Comparison of ENCODE assay signal across 24 mouse cellular contexts in genomic region chr13:92446872-92447271, GRCm38 (mm10). TPM values are rescaled to one million over a fixed set of nuclear protein-coding genes. Genes with fewer than 3 reads are reported as not detected.
DNase-seq lines count a peak whose midpoint lies in the region; ATAC-seq and TF ChIP-seq lines count a peak whose summit lies in the region.
"Had no signal": no experiment of that assay in that cellular context is flagged by ENCODE, and none has a peak within 500 bp of the region (broad histone marks: within the 10 kb centered on the region; RNA-seq: fewer than 3 reads in every experiment).

No protein-coding gene starts in this region.

- no peak overlapping the region for H3K9ac ChIP-seq in heart, embryonic 11.5 days (ENCODE audit: low read depth, low read length)
- H3K9ac ChIP-seq in stomach, postnatal 0 days (ENCODE audit: low read length): no peak overlapping the region

- no peak for TF ChIP-seq EP300 in stomach, postnatal 0 days (optimal IDR thresholded peaks at IDR 0.05)

- H3K4me1 ChIP-seq in heart, embryonic 10.5 days: no peaks in the 10 kb centered on the region
- H3K4me1 ChIP-seq in heart, embryonic 11.5 days (ENCODE audit: control insufficient read depth, insufficient read depth, low read length): no peaks in the 10 kb centered on the region
- no peaks in the 10 kb centered on the region for H3K4me1 ChIP-seq in stomach, postnatal 0 days (replicated peaks; ENCODE audit: control insufficient read depth, insufficient read depth)

- intact Hi-C loops in heart, postnatal 14 days (cut with DNase I): no loop called here

- no peaks in the 10 kb centered on the region for H3K36me3 ChIP-seq in heart, embryonic 10.5 days
- H3K36me3 ChIP-seq in heart, embryonic 11.5 days (ENCODE audit: control insufficient read depth, insufficient read depth, low read length): no peaks in the 10 kb centered on the region
- no peaks in the 10 kb centered on the region for H3K36me3 ChIP-seq in stomach, postnatal 0 days (ENCODE audit: control insufficient read depth, insufficient read depth, low read length)
- H3K36me3 ChIP-seq: G1E had no signal

- H3K4me3 ChIP-seq in heart, embryonic 10.5 days: no peak overlapping the region
- H3K4me3 ChIP-seq in heart, embryonic 11.5 days (ENCODE audit: low read depth, low read length): no peak overlapping the region
- H3K4me3 ChIP-seq in stomach, postnatal 0 days (ENCODE audit: low read depth, low read length): no peak overlapping the region

- H3K4me2 ChIP-seq in heart, embryonic 11.5 days: no peak overlapping the region
- no peak overlapping the region for H3K4me2 ChIP-seq in stomach, postnatal 0 days (replicated peaks; ENCODE audit: low read depth)

- DNase-seq in heart, adult 11 months: peak; percentile 80
- no peak for DNase-seq in heart, postnatal 14 days
- DNase-seq in heart, embryonic 10.5 days (ENCODE audit: low spot score): peak; percentile 57
- DNase-seq in testis, postnatal 10 days (ENCODE audit: low spot score): peak; percentile 17
- no peak for DNase-seq in testis, postnatal 14 days (ENCODE audit: low spot score)
- DNase-seq in stomach, postnatal 0 days (ENCODE audit: low spot score): peak; percentile 4
- no peak for DNase-seq in thymus, postnatal 0 days (ENCODE audit: low spot score)
- DNase-seq: adrenal gland, adult 2 months; adrenal gland, adult 8-10 months; adrenal gland, postnatal 10 days; adrenal gland, postnatal 14 days; adrenal gland, postnatal 25 days; adrenal gland, postnatal 36 days; B cell, adult 2 months; cerebellum, adult 11 months; cerebellum, adult 11-12 months had no signal

- H3K27ac ChIP-seq in heart, embryonic 10.5 days: no peak overlapping the region
- H3K27ac ChIP-seq in heart, embryonic 11.5 days (ENCODE audit: low read depth, low read length): no peak overlapping the region
- H3K27ac ChIP-seq in stomach, postnatal 0 days (replicated peaks): no peak overlapping the region

- ATAC-seq in heart, embryonic 11.5 days (replicated peaks; ENCODE audit: insufficient number of reproducible peaks, low FRiP score, low TSS enrichment): no peak
- ATAC-seq in stomach, postnatal 0 days (ENCODE audit: low FRiP score, low TSS enrichment): no peak
- ATAC-seq: activated CD4-positive, CD25-positive, alpha-beta regulatory T cell, adult 4 months; CD4-positive, CD25-positive, alpha-beta regulatory T cell, adult 4 months; Patski had no signal

- no peak for TF ChIP-seq CTCF in stomach, postnatal 0 days (IDR thresholded peaks at IDR 0.05; ENCODE audit: low read depth)

- WGBS in heart, embryonic 10.5 days: 85% methylated on average over 7 of the region's 7 CpGs
- 83% methylated on average over 7 of the region's 7 CpGs for WGBS in heart, embryonic 11.5 days (ENCODE audit: insufficient replicate concordance)
- 90% methylated on average over 7 of the region's 7 CpGs for WGBS in stomach, postnatal 0 days

- no peaks in the 10 kb centered on the region for H3K9me3 ChIP-seq in heart, embryonic 10.5 days
- no peaks in the 10 kb centered on the region for H3K9me3 ChIP-seq in heart, embryonic 11.5 days (replicated peaks; ENCODE audit: control insufficient read depth, low read length)
- no peaks in the 10 kb centered on the region for H3K9me3 ChIP-seq in stomach, postnatal 0 days (ENCODE audit: control insufficient read depth, low read length)
- H3K9me3 ChIP-seq: G1E had no signal

- no peaks in the 10 kb centered on the region for H3K27me3 ChIP-seq in heart, embryonic 10.5 days (ENCODE audit: insufficient read depth, poor library complexity, severe bottlenecking)
- H3K27me3 ChIP-seq in heart, embryonic 11.5 days (ENCODE audit: control insufficient read depth, insufficient read depth, low read length): no peaks in the 10 kb centered on the region
- no peaks in the 10 kb centered on the region for H3K27me3 ChIP-seq in stomach, postnatal 0 days (ENCODE audit: control insufficient read depth, insufficient read depth, low read length)
- H3K27me3 ChIP-seq: CH12.LX, Patski had no signal

RNA-seq across cellular contexts. Expression of gene Ankrd34b, which starts 21.2 kb away (rescaled TPM):
- under 1 TPM in 1 of 2 experiments, not detected in 1; 0.31 TPM for total RNA-seq in heart, postnatal 14 days (2021)
- polyA plus RNA-seq in heart, embryonic 10.5 days (2016; fragmentation: Nextera tagmentation; extraction: Ambion mirVana): 0.09 and 0.10 TPM in 2 replicates
- polyA plus RNA-seq in heart, embryonic 11.5 days (2014; fragmentation: Nextera tagmentation; extraction: Ambion mirVana): 0.06 TPM in 1 of 2 replicates, not detected in the other
- polyA plus RNA-seq in stomach, postnatal 0 days (2015; fragmentation: Nextera tagmentation; extraction: Ambion mirVana): 0.02 and 0.08 TPM in 2 replicates
- 0.04 TPM in 1 of 2 replicates, not detected in the other for polyA plus RNA-seq in thymus, postnatal 0 days (2015; fragmentation: Nextera tagmentation; extraction: Ambion mirVana)
- total RNA-seq: CH12.LX, MEL had no signal
- polyA plus RNA-seq: C2C12, G1E had no signal

RNA-seq across cellular contexts. Expression of gene Fam151b, which starts 36.9 kb away (rescaled TPM):
- total RNA-seq in heart, postnatal 14 days (2021): 1 to 10 TPM; 2.4 to 2.8 TPM
- polyA plus RNA-seq in heart, embryonic 10.5 days (2016; fragmentation: Nextera tagmentation; extraction: Ambion mirVana): not detected in 2 replicates
- 0.32 TPM in 1 of 2 replicates, not detected in the other for polyA plus RNA-seq in heart, embryonic 11.5 days (2014; fragmentation: Nextera tagmentation; extraction: Ambion mirVana)
- polyA plus RNA-seq in stomach, postnatal 0 days (2015; fragmentation: Nextera tagmentation; extraction: Ambion mirVana): 0.10 and 0.22 TPM in 2 replicates
- polyA plus RNA-seq in thymus, postnatal 0 days (2015; fragmentation: Nextera tagmentation; extraction: Ambion mirVana): 0.18 and 0.46 TPM in 2 replicates
- polyA plus RNA-seq: activated CD4-positive, CD25-positive, alpha-beta regulatory T cell, adult 4 months; G1E had no signal

Comparison
In these comparisons a context has a peak if more than half of its experiments do, and no peak if none do; other contexts are left out.
1. DNase-seq: peak in heart, adult 11 months (single experiment), heart, embryonic 10.5 days (single experiment), testis, postnatal 10 days (single experiment) and stomach, postnatal 0 days (single experiment); none in heart, postnatal 14 days (0 of 2), testis, postnatal 14 days (single experiment) and thymus, postnatal 0 days (single experiment).